Mouse (Mus musculus) ES-Bruce4 (cell line): ENCODE results near the gene Tm4sf19. TPM values are rescaled to one million over a fixed set of nuclear protein-coding genes. Genes with fewer than 3 reads are reported as not detected.
"Not testable (repeated sequence)": the region's sequence is repeated elsewhere in the genome, so short reads cannot be mapped to it uniquely, and the experiment has no call there.

ENCODE experiments used
- H3K27ac ChIP-seq: 2 replicates; pipeline ENCODE4 v1.5.1; 2012; ENCODE audit warnings: low read length, inconsistent platforms; ENCODE audit not compliant: insufficient read depth
- H3K27me3 ChIP-seq: 2 replicates; pipeline ENCODE4 v1.6.1; 2012; ENCODE audit warnings: mild to moderate bottlenecking, low read length, inconsistent platforms; ENCODE audit not compliant: control insufficient read depth, poor library complexity, insufficient read depth, severe bottlenecking
- H3K36me3 ChIP-seq: 2 replicates; pipeline ENCODE4 v1.6.1; 2012; ENCODE audit warnings: inconsistent platforms, mild to moderate bottlenecking, low read length, moderate library complexity; ENCODE audit not compliant: control insufficient read depth, poor library complexity, insufficient read depth, severe bottlenecking
- H3K4me1 ChIP-seq: one replicate; pipeline ENCODE4 v1.8.1; 2011; ENCODE audit warnings: low read length; ENCODE audit not compliant: control insufficient read depth, insufficient read depth
- H3K4me3 ChIP-seq: 2 replicates; pipeline ENCODE4 v1.5.1; 2011; ENCODE audit warnings: low read depth, mild to moderate bottlenecking, low read length
- H3K9ac ChIP-seq: 2 replicates; pipeline ENCODE4 v1.6.1; 2012; ENCODE audit warnings: low read depth, mild to moderate bottlenecking, inconsistent platforms; ENCODE audit not compliant: poor library complexity, severe bottlenecking
- H3K9me3 ChIP-seq: replicated peaks from 2 replicates; pipeline ENCODE4 v1.6.1; 2012; ENCODE audit warnings: mild to moderate bottlenecking, low read length, inconsistent platforms; ENCODE audit not compliant: control insufficient read depth, poor library complexity, insufficient read depth, severe bottlenecking
- CTCF ChIP-seq: IDR thresholded peaks from one replicate; pipeline ENCODE4 v1.8.1; 2011; ENCODE audit warnings: low read depth, low read length
- EP300 ChIP-seq: IDR thresholded peaks from 2 replicates; pipeline ENCODE4 v1.6.1; 2011; ENCODE audit warnings: low read depth, low read length; ENCODE audit not compliant: insufficient read depth
- POLR2A ChIP-seq: IDR thresholded peaks from one replicate; pipeline ENCODE4 v1.8.1; 2011; ENCODE audit warnings: low read length; ENCODE audit not compliant: insufficient read depth
- polyA plus RNA-seq: library from polyadenylated mRNA; stranded (reverse); fragments of >200 nt; gene quantifications from 2 replicates; pipeline ENCODE4 v1.2.4, GENCODE M21; 2011; ENCODE audit warnings: low read depth; ENCODE audit not compliant: missing spikeins, insufficient read depth, insufficient read length

Tm4sf19 gene
- polyA plus RNA-seq, 1 experiment, result not detected

GRCm38 (mm10) chr16:32441432-32441831 lies 41.1 kb downstream of the Tm4sf19 start:
- no peaks in the 10 kb centered on the region for H3K36me3 ChIP-seq
- no peak for TF ChIP-seq POLR2A
- no peak for TF ChIP-seq CTCF
- no peak for TF ChIP-seq EP300
- no peaks in the 10 kb centered on the region for H3K4me1 ChIP-seq
- H3K9ac ChIP-seq, result no peak overlapping the region
- H3K9me3 ChIP-seq, result no peaks in the 10 kb centered on the region; the same call in 1 of the 2 replicates
- H3K27me3 ChIP-seq, result no peaks in the 10 kb centered on the region
- no peak overlapping the region for H3K4me3 ChIP-seq
- no peak overlapping the region for H3K27ac ChIP-seq

- not testable (repeated sequence) for H3K36me3 ChIP-seq, H3K4me1 ChIP-seq, H3K4me3 ChIP-seq, H3K9me3 ChIP-seq, H3K27ac ChIP-seq, H3K9ac ChIP-seq, H3K27me3 ChIP-seq
Measured at GRCm38 (mm10) chr16:32444615-32445014, 44.3 kb downstream of the Tm4sf19 start.

GRCm38 (mm10) chr16:32445558-32445957 lies 45.3 kb downstream of the Tm4sf19 start:
- Histone ChIP-seq H3K9me3 (no peaks in the 10 kb centered on the region; the same call in 1 of the 2 replicates), H3K9ac (no peak overlapping the region), H3K4me3 (no peak overlapping the region), H3K27me3 (no peaks in the 10 kb centered on the region), H3K27ac (no peak overlapping the region), H3K36me3 (no peaks in the 10 kb centered on the region), H3K4me1 (peaks cover 3% of the 10 kb centered on the region)
- no peak for TF ChIP-seq CTCF
- no peak for TF ChIP-seq EP300
- no peak for TF ChIP-seq POLR2A

- Histone ChIP-seq H3K27me3 (no peaks in the 10 kb centered on the region), H3K36me3 (no peaks in the 10 kb centered on the region), H3K4me1 (peaks cover 3% of the 10 kb centered on the region), H3K9ac (no peak overlapping the region), H3K4me3 (no peak overlapping the region), H3K9me3 (no peaks in the 10 kb centered on the region; the same call in 1 of the 2 replicates), H3K27ac (no peak overlapping the region)
- TF ChIP-seq POLR2A (no peak), CTCF (no peak), EP300 (no peak)
Measured at GRCm38 (mm10) chr16:32446563-32447138, 46.3 kb downstream of the Tm4sf19 start.

- Histone ChIP-seq H3K4me3 (no peak overlapping the region), H3K9me3 (no peaks in the 10 kb centered on the region), H3K27ac (no peak overlapping the region), H3K9ac (no peak overlapping the region), H3K4me1 (peaks cover 3% of the 10 kb centered on the region), H3K36me3 (no peaks in the 10 kb centered on the region), H3K27me3 (no peaks in the 10 kb centered on the region)
- TF ChIP-seq CTCF, result no peak
- no peak for TF ChIP-seq POLR2A
- no peak for TF ChIP-seq EP300
Measured at GRCm38 (mm10) chr16:32449665-32450064, 49.4 kb downstream of the Tm4sf19 start.

GRCm38 (mm10) chr16:32450133-32450532 lies 49.8 kb downstream of the Tm4sf19 start:
- no peak overlapping the region for H3K27ac ChIP-seq
- no peaks in the 10 kb centered on the region for H3K9me3 ChIP-seq
- no peaks in the 10 kb centered on the region for H3K27me3 ChIP-seq
- peaks cover 3% of the 10 kb centered on the region for H3K4me1 ChIP-seq
- TF ChIP-seq EP300 (no peak), CTCF (no peak), POLR2A (no peak)
- no peak overlapping the region for H3K9ac ChIP-seq
- no peaks in the 10 kb centered on the region for H3K36me3 ChIP-seq
- no peak overlapping the region for H3K4me3 ChIP-seq
